ENCODE assay signal across 8 mouse cellular contexts in genomic region chr10:128746972-128747645, GRCm38 (mm10). TPM values are rescaled to one million over a fixed set of nuclear protein-coding genes. Genes with fewer than 3 reads are reported as not detected.
DNase-seq lines count a peak whose midpoint lies in the region; ATAC-seq and TF ChIP-seq lines count a peak whose summit lies in the region.

No protein-coding gene starts in this region.

- H3K36me3 ChIP-seq in heart, embryonic 14.5 days (ENCODE audit: control insufficient read depth, insufficient read depth, low read length): peaks cover 2% of the 10 kb centered on the region; the same call in 1 of the 2 replicates
- peaks cover 23% of the 10 kb centered on the region for H3K36me3 ChIP-seq in E14TG2a.4 (ENCODE audit: insufficient read depth, low read length)
- H3K36me3 ChIP-seq in forebrain, embryonic 16.5 days (ENCODE audit: control insufficient read depth, insufficient read depth): no peaks in the 10 kb centered on the region
- H3K36me3 ChIP-seq in liver, postnatal 0 days (replicated peaks; ENCODE audit: insufficient read depth, low read length): no peaks in the 10 kb centered on the region

- peak overlapping the region; percentile 91 for H3K9ac ChIP-seq in heart, embryonic 14.5 days (ENCODE audit: low read length)
- H3K9ac ChIP-seq in forebrain, embryonic 16.5 days (replicated peaks; ENCODE audit: low read depth, low read length): peak overlapping the region; percentile 95
- peak overlapping the region; percentile 73 for H3K9ac ChIP-seq in liver, postnatal 0 days (replicated peaks)

- peak overlapping the region; percentile 86 to 90 for H3K4me3 ChIP-seq in heart, embryonic 14.5 days (ENCODE audit: control insufficient read depth in 1 of 2, insufficient read depth in 1 of 2, low read depth in 1 of 2, low read length in 2 of 2)
- peak overlapping the region; percentile 98 for H3K4me3 ChIP-seq in E14TG2a.4 (replicated peaks; ENCODE audit: low read length)
- peak overlapping the region; percentile 72 for H3K4me3 ChIP-seq in forebrain, embryonic 16.5 days (replicated peaks; ENCODE audit: low read length)
- peak overlapping the region; percentile 78 for H3K4me3 ChIP-seq in liver, postnatal 0 days (ENCODE audit: low read depth, low read length)

- 0 out of 2 replicates have a peak, but pooled peaks cover 2% of the 10 kb centered on the region for H3K27me3 ChIP-seq in heart, embryonic 14.5 days (ENCODE audit: control insufficient read depth, insufficient read depth, low read length)
- peaks cover 5% of the 10 kb centered on the region for H3K27me3 ChIP-seq in E14TG2a.4 (ENCODE audit: insufficient read depth, low read length)
- peaks cover 17% of the 10 kb centered on the region for H3K27me3 ChIP-seq in forebrain, embryonic 16.5 days (replicated peaks; ENCODE audit: control insufficient read depth, insufficient read depth, low read length)
- H3K27me3 ChIP-seq in liver, postnatal 0 days (ENCODE audit: insufficient read depth, low read length): peaks cover 6% of the 10 kb centered on the region; the same call in 1 of the 2 replicates

- H3K27ac ChIP-seq in heart, embryonic 14.5 days (replicated peaks in 1 of 2; ENCODE audit: control insufficient read depth in 1 of 2, insufficient read depth in 1 of 2, low read depth in 2 of 2, low read length in 2 of 2): peak overlapping the region; percentile 92 to 94
- H3K27ac ChIP-seq in forebrain, embryonic 16.5 days (ENCODE audit: low read length): peak overlapping the region; percentile 82
- H3K27ac ChIP-seq in liver, postnatal 0 days (ENCODE audit: low read depth): peak overlapping the region; percentile 91

- H3K4me1 ChIP-seq in heart, embryonic 14.5 days (ENCODE audit: control insufficient read depth in 2 of 2, insufficient read depth in 2 of 2, low read length in 2 of 2): peaks cover 10 to 27% of the 10 kb centered on the region in 2 experiments
- H3K4me1 ChIP-seq in E14TG2a.4 (replicated peaks; ENCODE audit: low read depth, low read length): peaks cover 80% of the 10 kb centered on the region
- H3K4me1 ChIP-seq in forebrain, embryonic 16.5 days (replicated peaks; ENCODE audit: control insufficient read depth, insufficient read depth, low read length): peaks cover 34% of the 10 kb centered on the region
- peaks cover 31% of the 10 kb centered on the region for H3K4me1 ChIP-seq in liver, postnatal 0 days (ENCODE audit: insufficient read depth)

- DNase-seq in heart, adult 11 months: no peak
- DNase-seq in liver, postnatal 0 days: no peak
- no peak for DNase-seq in gastrocnemius, postnatal 4 days (ENCODE audit: low spot score in 2 of 2)
- DNase-seq in Muller cell, postnatal 12 days (ENCODE audit: inconsistent ontology term): no peak
- DNase-seq in cerebellum, adult 11-12 months: no peak

- H3K9me3 ChIP-seq in heart, embryonic 14.5 days (ENCODE audit: control insufficient read depth, low read length): no peaks in the 10 kb centered on the region
- no peaks in the 10 kb centered on the region for H3K9me3 ChIP-seq in E14TG2a.4 (ENCODE audit: low read length)
- H3K9me3 ChIP-seq in forebrain, embryonic 16.5 days (ENCODE audit: control insufficient read depth, low read length): no peaks in the 10 kb centered on the region
- no peaks in the 10 kb centered on the region for H3K9me3 ChIP-seq in liver, postnatal 0 days (ENCODE audit: low read length)

- TF ChIP-seq EP300 in liver, postnatal 0 days (IDR thresholded peaks at IDR 0.05; ENCODE audit: low read depth): no peak

- WGBS in heart, embryonic 14.5 days: 54% methylated on average over 8 of the region's 9 CpGs
- WGBS in forebrain, embryonic 16.5 days: 41% methylated on average over 8 of the region's 9 CpGs
- 30% methylated on average over 9 of the region's 9 CpGs for WGBS in liver, postnatal 0 days (ENCODE audit: insufficient replicate concordance)

- H3K4me2 ChIP-seq in heart, embryonic 14.5 days (ENCODE audit: low read length): peak overlapping the region; percentile 95
- peak overlapping the region; percentile 97 for H3K4me2 ChIP-seq in forebrain, embryonic 16.5 days (ENCODE audit: low read length)
- peak overlapping the region; percentile 79 for H3K4me2 ChIP-seq in liver, postnatal 0 days (ENCODE audit: low read depth, low read length)

- no peak for TF ChIP-seq CTCF in E14TG2a.4 (conservative IDR thresholded peaks at IDR 0.05; ENCODE audit: low read length)
- no peak for TF ChIP-seq CTCF in liver, postnatal 0 days (IDR thresholded peaks at IDR 0.05; ENCODE audit: low read depth)

- no peak for ATAC-seq in heart, embryonic 14.5 days (ENCODE audit: insufficient number of reproducible peaks, insufficient read depth, low FRiP score, low read depth)
- ATAC-seq in forebrain, embryonic 16.5 days: no peak
- ATAC-seq in liver, postnatal 0 days: no peak

RNA-seq across cellular contexts. Expression of gene Pym1, which starts 0.6 kb away (rescaled TPM):
- polyA plus RNA-seq in heart, embryonic 14.5 days (2014; fragmentation: Nextera tagmentation; extraction: Ambion mirVana): 16.0 and 18.3 TPM in 2 replicates
- polyA plus RNA-seq in forebrain, embryonic 16.5 days (2015; fragmentation: Nextera tagmentation; extraction: Ambion mirVana): 37.9 and 43.6 TPM in 2 replicates
- 14.9 and 17.8 TPM in 2 replicates for polyA plus RNA-seq in liver, postnatal 0 days (2015; fragmentation: Nextera tagmentation; extraction: Ambion mirVana)
- total RNA-seq in gastrocnemius, postnatal 4 days (2021): 10 to 100 TPM; 18.3 to 22.1 TPM

RNA-seq across cellular contexts. Expression of gene Dgka, which starts 2.5 kb away (rescaled TPM):
- polyA plus RNA-seq in heart, embryonic 14.5 days (2014; fragmentation: Nextera tagmentation; extraction: Ambion mirVana): 5.4 and 7.1 TPM in 2 replicates
- 4.6 and 5.1 TPM in 2 replicates for polyA plus RNA-seq in forebrain, embryonic 16.5 days (2015; fragmentation: Nextera tagmentation; extraction: Ambion mirVana)
- polyA plus RNA-seq in liver, postnatal 0 days (2015; fragmentation: Nextera tagmentation; extraction: Ambion mirVana): 2.5 and 2.9 TPM in 2 replicates
- 1 to 10 TPM; 6.7 TPM for total RNA-seq in gastrocnemius, postnatal 4 days (2021)

RNA-seq across cellular contexts. Expression of gene Cdk2, which starts 42.3 kb away (rescaled TPM):
- 89.2 and 90.3 TPM in 2 replicates for polyA plus RNA-seq in heart, embryonic 14.5 days (2014; fragmentation: Nextera tagmentation; extraction: Ambion mirVana)
- polyA plus RNA-seq in forebrain, embryonic 16.5 days (2015; fragmentation: Nextera tagmentation; extraction: Ambion mirVana): 29.7 and 37.8 TPM in 2 replicates
- polyA plus RNA-seq in liver, postnatal 0 days (2015; fragmentation: Nextera tagmentation; extraction: Ambion mirVana): 29.8 and 34.7 TPM in 2 replicates
- 10 to 100 TPM; 38.7 to 42.8 TPM for total RNA-seq in gastrocnemius, postnatal 4 days (2021)

RNA-seq across cellular contexts. Expression of gene Pmel, which starts 43.1 kb away (rescaled TPM):
- 3.6 and 4.7 TPM in 2 replicates for polyA plus RNA-seq in heart, embryonic 14.5 days (2014; fragmentation: Nextera tagmentation; extraction: Ambion mirVana)
- 0.14 and 0.25 TPM in 2 replicates for polyA plus RNA-seq in forebrain, embryonic 16.5 days (2015; fragmentation: Nextera tagmentation; extraction: Ambion mirVana)
- polyA plus RNA-seq in liver, postnatal 0 days (2015; fragmentation: Nextera tagmentation; extraction: Ambion mirVana): 0.46 and 0.69 TPM in 2 replicates
- total RNA-seq in gastrocnemius, postnatal 4 days (2021): 1 to 10 TPM; 4.0 to 5.2 TPM

RNA-seq across cellular contexts. Expression of gene Mmp19, which starts 43.6 kb away (rescaled TPM):
- polyA plus RNA-seq in heart, embryonic 14.5 days (2014; fragmentation: Nextera tagmentation; extraction: Ambion mirVana): 1.1 and 1.8 TPM in 2 replicates
- polyA plus RNA-seq in forebrain, embryonic 16.5 days (2015; fragmentation: Nextera tagmentation; extraction: Ambion mirVana): 0.54 and 0.73 TPM in 2 replicates
- polyA plus RNA-seq in liver, postnatal 0 days (2015; fragmentation: Nextera tagmentation; extraction: Ambion mirVana): 11.3 and 13.5 TPM in 2 replicates
- total RNA-seq in gastrocnemius, postnatal 4 days (2021): 1 to 10 TPM; 2.8 to 3.0 TPM
